Mouse (Mus musculus) mouse embryonic stem cell (cell line): ENCODE measurements around the gene Fau.

Experiments used
- in situ Hi-C, 2 experiments: fragments of 300-500 bp; cut with MboI; formaldehyde crosslinking; loops; 1 replicate in 1 of 2; 3 replicates in 1 of 2; pipeline ENCODE4 v1.14.3; 2019 to 2020; ENCODE audit warnings: low sequenced_read_pairs in 2 of 2, low pct_unique_long_range_greater_than_20kb in 1 of 2, mixed read lengths in 1 of 2; ENCODE audit not compliant: unreplicated experiment in 1 of 2

The Fau gene

DNA sequence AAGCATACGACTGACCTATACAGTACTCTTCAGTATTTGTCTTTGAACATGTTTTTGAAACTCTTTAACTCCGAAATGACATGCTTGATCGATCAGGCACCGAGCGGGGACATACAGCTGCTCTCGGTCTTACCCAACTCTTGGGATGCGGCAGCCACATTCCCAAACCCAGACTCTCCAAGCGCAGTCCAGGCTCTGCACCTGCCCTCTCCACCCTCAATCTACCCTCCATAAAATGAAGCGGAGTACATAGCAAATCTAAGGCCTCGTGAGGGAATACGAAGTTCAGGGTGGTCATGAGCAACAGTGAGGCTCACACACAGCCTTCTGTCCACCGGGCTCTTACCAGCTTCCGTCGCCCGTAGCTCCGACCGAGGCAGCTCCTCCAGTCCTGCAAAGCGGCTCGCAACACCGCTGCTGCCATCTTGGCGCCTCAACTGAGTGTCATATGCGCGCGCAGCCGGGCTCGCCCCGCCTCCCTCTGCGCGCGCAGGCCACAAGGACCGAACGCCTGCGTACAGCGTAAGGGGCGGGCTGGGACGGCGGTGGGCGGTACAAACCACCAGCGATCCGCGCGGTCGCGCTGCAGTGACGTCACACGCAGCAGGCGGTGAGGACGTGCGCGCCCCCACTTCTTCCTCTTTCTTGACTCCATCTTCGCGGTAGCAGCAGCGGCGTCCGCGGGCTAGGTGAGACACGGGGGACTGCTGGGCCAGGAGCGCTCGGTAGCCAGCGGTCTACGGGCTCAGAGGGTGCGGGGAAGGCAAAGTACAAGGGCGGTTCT lies at the start of gene Fau, which contains the start of gene Mrpl49:
Gene Fau, plus strand, starts transcription at position 532 of the 784 bp plus-strand sequence.
Gene Mrpl49, minus strand, starts transcription at position 473 of the 784 bp plus-strand sequence.
- in situ Hi-C loops, result no loop called here

DNA sequence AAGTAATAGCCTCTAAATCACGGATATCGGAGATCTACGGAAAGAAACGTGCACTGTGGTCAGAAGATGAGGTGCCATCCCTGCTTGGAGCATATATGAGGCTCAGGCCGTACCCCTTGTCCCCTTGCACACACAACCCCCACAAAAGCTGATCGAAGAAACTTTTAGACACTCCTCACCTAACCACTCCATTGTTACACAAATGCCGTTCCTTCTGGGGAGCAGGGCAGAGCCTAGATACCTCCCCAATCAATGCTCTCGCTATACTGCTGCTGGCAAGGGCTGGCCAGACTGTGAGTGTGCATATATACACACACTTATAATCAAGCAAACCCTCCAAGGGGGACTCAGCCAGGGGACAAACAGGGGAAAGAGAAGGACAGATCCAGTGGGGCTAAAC lies 48.5 kb upstream of the Fau start:
- in situ Hi-C loops, result no loop called here

DNA sequence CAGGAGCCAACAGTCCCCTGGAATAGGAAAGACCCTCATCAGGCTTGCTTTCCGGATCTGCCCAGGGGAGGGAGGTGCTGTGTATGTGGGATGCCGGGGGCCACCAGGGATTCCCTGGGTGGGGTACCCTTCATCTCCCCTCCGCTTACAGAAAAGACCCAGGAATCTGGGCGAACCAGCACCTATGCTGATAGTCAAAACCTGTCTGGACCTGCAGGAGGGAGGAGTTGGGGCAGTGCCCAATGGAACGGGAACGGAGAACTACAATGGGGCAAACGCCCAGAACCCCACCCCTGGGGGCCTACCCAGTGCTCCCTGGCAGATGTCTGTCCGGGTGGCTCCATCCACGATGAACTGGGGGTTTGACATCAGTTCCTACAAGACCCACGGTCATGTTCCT lies 44.0 kb upstream of the Fau start:
- in situ Hi-C loops, result loop anchor here in 1 of 2 experiments (10.0 kb wide), 1 partner anchor 111 kb away; the partner anchor contains the start of gene Snx15

DNA sequence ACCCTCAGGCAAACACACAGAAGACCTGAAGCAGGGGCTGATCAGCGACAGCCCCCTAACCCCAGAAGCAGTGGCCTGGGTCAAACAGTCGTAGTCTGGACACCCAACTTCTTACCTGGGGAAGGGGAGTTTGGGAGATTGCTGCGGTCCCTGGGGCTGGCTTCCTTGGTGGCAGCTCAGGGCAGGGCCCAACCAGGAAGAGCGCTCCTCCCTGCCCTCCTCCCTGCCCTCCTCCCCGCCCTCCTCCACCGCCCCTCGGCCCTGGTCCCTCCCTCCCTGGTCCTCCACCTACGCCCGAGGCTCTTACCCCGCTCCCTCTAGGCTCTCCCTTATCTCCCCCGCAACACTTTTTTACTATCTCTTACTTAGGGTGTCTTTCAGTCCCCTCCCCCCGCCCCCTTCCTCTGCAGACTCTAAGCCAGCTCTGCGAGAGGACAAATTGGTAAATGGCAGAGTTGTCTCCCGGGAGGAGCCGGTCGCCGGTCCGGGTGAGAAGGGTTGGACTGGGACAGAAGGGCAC lies 42.6 kb upstream of the Fau start:
- in situ Hi-C loops, result loop anchor here (5.0 to 10.0 kb wide), 2 partner anchors 53 to 110 kb away; partner anchors contain the start of genes Pola2 (in 1 of the 2) and Snx15 (in 1 of the 2)

DNA sequence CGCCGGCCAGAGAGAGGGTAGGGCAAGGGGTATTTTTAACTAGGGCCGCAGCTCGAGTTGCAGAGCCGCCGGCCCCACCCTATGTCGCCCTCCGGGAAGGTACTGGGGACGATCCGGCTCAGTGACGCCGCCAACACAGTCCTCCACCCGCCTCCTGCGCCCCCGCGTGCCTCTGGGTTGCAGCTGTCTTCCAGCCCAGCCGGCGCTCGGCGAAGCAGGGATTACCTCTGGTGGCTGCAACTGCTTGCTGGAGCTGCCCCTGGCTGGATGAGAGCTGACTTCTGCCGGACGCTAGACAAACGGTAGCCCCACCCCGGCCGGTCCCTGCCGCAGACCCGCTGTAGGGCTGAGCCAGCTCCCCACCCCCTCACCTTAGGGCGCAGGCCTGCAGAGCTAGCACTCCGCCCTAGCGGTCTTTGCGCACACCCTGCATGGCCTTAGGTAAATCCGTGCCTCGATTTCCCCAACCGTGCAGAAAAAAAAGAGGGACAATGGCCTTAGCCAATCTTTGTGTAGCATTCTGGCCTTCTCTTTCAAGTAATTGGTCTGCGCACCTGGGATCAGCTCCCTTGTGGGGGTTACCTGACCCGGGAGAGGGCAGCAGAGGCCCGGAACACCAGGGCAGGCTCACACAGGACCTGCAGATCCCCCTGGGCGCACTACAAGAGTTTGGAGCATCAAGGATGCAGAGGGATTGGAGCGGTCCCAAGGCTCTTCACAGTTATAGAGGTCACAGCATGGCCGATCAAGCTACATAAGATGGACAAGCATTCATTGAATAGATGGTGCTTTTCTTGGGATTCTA lies 41.9 kb upstream of the Fau start, which contains the start of gene Capn1:
Gene Capn1, minus strand, starts transcription at position 387 of the 805 bp plus-strand sequence.
- in situ Hi-C loops, result loop anchor here (5.0 to 10.0 kb wide), 2 partner anchors 53 to 109 kb away; partner anchors contain the start of genes Pola2 (in 1 of the 2) and Snx15 (in 1 of the 2)

DNA sequence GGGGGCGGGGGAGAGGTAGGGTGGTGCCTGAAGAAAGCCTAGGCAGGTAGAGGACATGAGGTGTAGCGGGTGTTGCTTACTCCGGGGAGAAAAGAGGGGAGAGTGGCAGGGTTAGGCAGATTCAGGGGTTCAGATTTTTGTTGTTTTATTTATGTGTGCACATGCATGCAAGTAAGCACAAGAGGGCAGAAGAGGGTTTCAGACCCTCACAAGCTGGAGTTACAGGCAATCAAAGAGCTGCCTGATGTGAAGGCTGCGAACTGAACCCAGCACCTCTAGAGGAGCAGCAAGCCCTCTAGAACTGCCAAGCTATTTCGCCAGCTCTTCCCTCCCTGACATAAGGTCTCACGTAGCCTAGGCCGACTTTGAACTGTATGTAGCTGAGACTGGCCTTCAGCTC lies 41.1 kb upstream of the Fau start:
- in situ Hi-C loops, result loop anchor here (5.0 to 10.0 kb wide), 2 partner anchors 54 to 108 kb away; partner anchors contain the start of genes Pola2 (in 1 of the 2) and Snx15 (in 1 of the 2)

DNA sequence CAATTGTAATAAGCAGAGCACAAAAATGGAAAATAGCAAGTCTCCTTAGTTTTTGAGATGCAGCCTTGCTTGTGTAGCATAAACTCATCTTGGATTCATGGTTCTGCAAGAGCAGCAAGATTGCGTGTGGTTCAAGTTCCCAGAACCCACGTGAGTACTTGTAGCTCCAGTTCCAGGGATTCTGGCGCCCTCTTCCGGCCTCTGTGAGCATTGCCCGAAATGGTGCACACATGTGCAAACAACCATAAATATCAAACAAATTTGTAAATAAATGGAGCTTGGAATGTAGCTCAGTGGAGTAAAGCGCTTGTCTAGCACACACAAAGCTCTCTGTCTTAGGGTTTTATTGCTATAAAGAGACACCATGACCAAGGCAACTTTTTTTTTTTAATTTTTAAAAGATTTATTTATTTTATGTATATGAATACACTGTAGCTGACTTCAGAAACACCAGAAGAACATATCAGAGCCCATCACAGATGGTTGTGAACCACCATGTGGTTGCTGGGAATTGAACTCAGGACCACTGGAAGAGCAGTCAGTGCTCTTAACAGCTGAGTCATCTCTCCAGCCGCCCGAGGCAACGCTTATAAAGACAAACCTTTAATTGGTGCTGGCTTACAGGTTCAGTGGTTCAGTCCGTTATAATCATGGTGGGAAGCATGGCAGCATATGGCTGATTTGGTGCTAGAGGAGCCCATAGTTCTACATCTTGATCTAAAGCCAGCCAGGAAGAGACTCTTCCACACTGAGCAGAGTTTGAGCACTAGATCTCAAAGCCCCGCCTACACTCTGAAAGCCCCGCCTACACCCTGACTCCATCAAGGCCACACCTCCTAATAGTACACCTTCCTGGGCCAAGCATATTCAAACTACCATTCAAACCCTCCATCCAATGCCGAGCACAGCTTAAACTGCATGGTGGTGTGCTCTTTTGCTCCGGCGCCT lies 39.2 kb upstream of the Fau start:
- in situ Hi-C loops, result loop anchor here (5.0 to 10.0 kb wide), 2 partner anchors 56 to 106 kb away; partner anchors contain the start of genes Pola2 (in 1 of the 2) and Snx15 (in 1 of the 2)

DNA sequence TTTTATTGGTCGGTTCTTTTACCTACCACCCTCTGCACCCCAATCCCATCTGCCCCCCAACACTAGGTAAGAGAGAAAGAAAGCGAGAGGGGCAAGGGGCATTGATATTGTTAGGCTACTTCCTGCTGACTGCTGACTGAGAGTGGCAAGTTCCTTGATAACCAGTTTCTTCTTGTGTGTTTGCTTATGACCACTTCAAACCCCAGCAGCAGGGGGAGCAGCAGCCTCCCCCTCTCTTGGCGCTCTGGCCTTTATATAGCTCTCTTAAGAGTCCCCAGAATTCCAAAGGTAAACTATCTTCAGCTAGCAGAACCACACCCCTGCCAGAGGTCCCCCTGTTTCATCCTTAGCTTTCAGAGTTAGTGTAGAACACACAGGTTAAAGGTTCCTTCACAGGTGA lies 37.4 kb upstream of the Fau start:
- in situ Hi-C loops, result no loop called here

DNA sequence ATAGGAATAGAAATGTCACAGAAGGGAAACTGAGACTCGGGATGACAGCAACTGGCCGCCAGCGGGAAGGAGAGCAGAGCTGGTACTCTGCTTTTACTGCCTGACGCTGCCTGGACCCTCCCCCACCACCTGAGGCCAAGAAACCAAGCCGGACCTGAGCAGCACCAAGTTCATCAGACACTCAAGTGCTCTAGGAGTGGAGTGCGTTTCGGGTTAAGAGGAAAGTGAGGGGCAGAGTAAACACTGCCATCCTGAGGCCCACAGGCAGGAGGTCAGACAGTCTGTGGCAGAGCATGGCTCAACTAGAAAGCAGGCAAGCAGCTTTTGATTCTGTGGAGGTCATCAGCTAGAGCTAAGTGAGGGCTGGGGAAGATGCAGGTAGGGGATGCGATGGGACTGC lies 34.6 kb upstream of the Fau start:
- in situ Hi-C loops, result no loop called here

DNA sequence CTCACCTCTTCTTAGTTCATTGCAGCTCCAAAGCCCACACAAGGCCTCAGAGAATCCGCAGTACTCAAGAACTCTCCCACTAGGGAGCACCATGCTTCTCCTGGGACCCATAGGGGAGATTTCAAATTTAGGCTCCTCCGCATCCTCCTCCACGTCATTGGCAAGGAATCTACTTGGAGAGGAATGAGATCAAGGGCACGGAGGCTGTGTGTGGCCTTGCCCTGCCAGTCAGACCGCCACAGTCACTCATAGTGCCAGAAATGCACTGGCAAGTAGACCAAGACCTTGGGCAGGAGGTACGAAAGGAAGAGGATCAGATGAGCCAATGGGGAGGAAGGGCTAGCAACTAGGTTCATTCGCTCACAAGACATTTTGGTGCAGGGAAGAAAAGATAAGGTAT lies 33.7 kb upstream of the Fau start:
- in situ Hi-C loops, result no loop called here

DNA sequence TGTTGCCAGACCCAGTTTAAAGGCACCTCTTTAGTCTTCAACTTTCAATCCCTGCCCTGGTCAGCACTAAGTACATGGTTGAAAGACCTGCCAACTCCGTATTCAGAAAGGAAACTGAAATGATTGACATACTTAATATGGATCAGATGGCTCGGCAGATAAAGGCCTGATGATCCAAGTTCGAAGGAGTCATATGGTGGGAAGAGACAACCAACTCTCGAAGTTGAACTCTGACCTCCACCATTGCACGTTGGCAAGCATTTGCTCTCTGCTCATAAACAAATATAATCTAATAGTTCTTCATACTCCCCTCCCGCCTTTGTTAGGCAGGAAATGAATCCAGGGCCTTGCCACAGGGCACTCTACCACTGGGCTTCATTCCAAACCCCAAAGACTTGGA lies 28.7 kb upstream of the Fau start:
- in situ Hi-C loops, result no loop called here

DNA sequence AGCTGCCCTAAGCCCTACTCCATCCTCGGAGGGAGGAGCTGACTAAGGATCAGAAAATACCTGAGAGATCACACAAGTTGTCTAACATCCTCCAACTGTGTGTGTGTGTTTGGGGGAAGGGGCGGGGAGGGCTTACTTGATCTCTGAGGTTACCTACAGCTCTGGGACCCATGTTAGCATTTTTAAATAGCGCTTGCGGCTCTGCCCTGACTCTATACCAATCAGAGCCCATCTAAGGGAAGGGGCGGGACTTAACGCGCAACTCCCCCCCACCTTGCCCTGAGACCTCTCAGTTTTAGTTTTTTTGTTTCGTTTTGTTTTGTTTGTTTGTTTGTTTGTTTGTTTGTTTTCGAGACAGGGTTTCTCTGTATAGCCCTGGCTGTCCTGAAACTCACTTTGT lies 28.2 kb upstream of the Fau start:
- in situ Hi-C loops, result no loop called here

DNA sequence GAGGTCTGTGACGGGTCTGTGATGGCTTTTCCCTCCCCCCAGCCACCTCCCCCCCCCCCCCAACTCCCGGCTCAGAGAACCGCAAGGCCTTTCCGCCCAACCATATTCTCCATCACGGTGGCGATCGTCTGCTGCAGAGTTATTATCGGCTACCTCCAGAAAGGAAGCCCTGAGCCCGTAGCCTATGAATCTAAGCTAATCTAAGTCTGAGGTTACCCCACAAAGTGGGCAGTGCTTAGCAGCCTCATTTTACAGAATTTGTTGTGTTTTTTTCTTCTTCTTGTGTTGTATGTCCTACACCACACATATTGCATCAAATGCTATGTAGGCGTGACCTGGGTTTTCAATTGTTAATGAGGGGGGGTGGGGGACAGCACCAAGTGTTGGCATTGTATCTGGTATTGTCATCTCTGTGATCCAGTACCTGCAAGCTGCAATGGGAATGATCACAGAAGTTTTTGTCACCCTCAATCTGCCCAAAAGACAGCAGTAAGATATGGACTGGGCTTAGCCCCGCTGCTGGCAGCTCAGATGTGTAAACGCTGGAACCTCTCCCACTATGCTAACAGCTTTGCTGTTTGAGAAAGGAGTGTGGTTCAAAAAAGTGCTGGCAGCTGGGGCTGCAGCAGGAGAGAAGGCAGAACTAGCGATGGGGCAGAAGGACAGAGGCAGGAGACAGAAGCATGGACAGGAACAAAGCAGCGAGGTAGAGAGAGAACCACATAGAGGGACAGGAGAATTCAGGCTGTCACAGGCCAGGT lies 26.9 kb upstream of the Fau start:
- in situ Hi-C loops, result no loop called here

DNA sequence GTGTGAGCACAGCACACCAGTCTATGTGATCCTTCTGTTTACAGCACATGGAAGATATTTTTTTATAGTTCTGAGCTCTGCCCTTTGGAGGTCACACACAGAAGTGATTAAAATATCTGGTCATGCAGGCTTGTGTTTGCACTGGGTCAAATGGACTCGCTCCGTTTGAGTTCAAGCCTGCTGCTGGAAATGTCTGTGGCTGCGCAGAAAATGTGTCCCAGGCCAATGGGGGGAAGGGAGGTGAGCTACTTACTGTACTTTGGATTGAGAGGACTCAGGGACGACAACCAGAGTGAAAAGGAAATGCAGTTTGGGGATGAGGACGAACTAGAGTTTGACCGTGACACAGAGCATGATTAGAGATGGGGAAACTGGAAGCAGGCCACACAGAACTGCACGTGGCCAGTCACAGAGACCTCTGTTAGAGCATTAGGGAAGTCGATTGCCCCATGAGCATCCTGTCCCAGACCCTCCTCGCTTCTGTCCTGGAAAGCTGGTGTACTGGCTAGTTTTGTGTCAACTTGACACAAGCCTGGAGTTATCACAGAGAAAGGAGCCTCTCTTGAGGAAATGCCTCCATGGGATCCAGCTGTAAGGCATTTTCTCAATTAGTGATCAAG lies 21.6 kb upstream of the Fau start:
- in situ Hi-C loops, result loop anchor here in 1 of 2 experiments (5.0 kb wide), 1 partner anchor 91 kb away; the partner anchor contains the start of gene Snx15

DNA sequence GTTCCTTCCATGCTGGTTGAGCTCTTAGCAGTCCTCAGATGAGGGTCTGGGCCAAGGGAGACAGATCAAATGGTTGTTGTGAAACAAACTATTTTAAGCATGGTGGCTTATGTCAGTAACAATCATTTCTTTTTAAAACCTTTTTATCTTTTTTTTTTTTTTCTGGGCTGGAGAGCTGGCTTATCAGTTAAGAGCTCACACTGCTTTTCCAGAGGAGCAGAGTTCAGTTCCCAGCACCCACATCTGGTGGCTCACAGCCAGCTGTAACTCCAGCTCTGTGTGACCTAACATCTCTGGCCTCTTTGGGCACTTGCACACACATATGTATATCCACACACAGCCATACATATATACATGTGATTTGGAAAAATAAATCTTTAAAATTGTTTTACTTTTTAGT lies 19.9 kb upstream of the Fau start:
- in situ Hi-C loops, result loop anchor here in 1 of 2 experiments (5.0 kb wide), 1 partner anchor 90 kb away; the partner anchor contains the start of gene Snx15

DNA sequence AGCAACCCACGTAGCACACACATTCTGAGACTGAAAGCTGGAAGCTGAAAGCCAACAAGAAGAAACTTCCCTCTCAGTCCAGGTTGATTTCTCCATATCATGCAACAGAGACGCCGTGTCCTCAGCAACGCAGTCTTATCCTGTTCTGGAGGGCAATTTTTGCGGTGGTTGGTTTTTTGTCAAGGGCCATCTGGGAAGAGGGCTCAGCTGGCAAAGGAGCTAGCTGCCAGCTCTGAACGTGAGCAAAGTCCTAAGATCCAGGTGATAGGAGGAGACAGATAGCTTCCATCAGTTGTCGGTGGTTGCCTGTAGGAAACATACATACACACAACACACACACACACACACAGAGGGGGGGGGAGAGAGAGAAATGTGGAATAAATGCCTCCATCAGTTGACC lies 19.3 kb upstream of the Fau start:
- in situ Hi-C loops, result loop anchor here in 1 of 2 experiments (5.0 kb wide), 1 partner anchor 89 kb away; the partner anchor contains the start of gene Snx15
